Mouse (Mus musculus): ENCODE measurements around the gene Abi2. TPM values are rescaled to one million over a fixed set of nuclear protein-coding genes. Genes with fewer than 3 reads are reported as not detected.

The Abi2 gene
- polyA plus RNA-seq, 1 experiment from 2014 or later = 25.4 TPM

DNA sequence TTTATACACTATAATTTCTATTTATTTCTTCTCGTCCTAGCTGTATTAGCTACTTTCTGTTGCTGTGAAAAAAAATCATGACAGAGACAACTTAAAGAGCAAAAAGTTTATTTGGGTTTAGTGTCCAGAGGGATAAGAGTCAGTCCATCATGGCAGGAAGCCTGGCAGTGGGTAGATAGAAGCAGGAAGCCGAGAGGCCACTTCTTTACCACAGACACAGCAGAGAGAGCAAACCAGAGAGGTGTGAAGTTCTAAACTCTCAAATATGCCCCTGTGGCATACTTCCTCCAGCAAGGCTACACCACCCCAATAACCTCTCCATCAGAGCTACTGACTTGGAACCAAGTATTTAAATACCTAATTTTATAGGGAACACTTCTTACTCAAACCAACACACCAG is 121.2 kb downstream of the Abi2 start:
- H3K36me3 ChIP-seq (ENCODE audit: insufficient read depth, low read length) = peaks cover 34% of the 10 kb centered on the region
- no peak overlapping the region for H3K9ac ChIP-seq (replicated peaks; ENCODE audit: low read length)
- no peak overlapping the region for H3K4me2 ChIP-seq (replicated peaks; ENCODE audit: low read depth, low read length)
- H3K4me1 ChIP-seq (ENCODE audit: insufficient read depth, low read length) = no peaks in the 10 kb centered on the region
- H3K4me3 ChIP-seq (ENCODE audit: low read length) = no peak overlapping the region
- WGBS = 82% methylated on average over 2 of the region's 2 CpGs
- ATAC-seq (ENCODE audit: low FRiP score, low TSS enrichment) = no peak
- H3K27me3 ChIP-seq (ENCODE audit: insufficient read depth, low read length) = no peaks in the 10 kb centered on the region
- no peak overlapping the region for H3K27ac ChIP-seq (ENCODE audit: low read length)
- no peaks in the 10 kb centered on the region for H3K9me3 ChIP-seq (ENCODE audit: low read length)

Other genes starting within 250 kb of the Abi2 start
- 6.4 and 9.2 TPM in 2 replicates for gene Nbeal1, start 229.0 kb upstream of the Abi2 start, polyA plus RNA-seq (2015; fragmentation: Nextera tagmentation; extraction: Ambion mirVana)
- 20.8 and 30.8 TPM in 2 replicates for gene Cyp20a1, start 66.3 kb upstream of the Abi2 start, polyA plus RNA-seq (2015; fragmentation: Nextera tagmentation; extraction: Ambion mirVana)
- gene Raph1, start 157.5 kb downstream of the Abi2 start, polyA plus RNA-seq (2015; fragmentation: Nextera tagmentation; extraction: Ambion mirVana) = 36.3 and 37.8 TPM in 2 replicates

Data from kidney, embryonic 16.5 days (tissue).